Mouse (Mus musculus) Patski (cell line): ENCODE measurements around the gene Ism2. TPM values are rescaled to one million over a fixed set of nuclear protein-coding genes. Genes with fewer than 3 reads are reported as not detected.

Experiments used
- ATAC-seq: fragments of 100-300 bp; one replicate; pipeline ENCODE4 v1.8.0; 2021
- CTCF ChIA-PET: fragments of 350-600 bp; sonication (Branson Sonifier 250); formaldehyde crosslinking; loops from one replicate; lab custom pipeline; 2022; ENCODE audit warnings: inconsistent platforms; lab: Charles Lee
- POLR2A ChIA-PET: fragments of 350-600 bp; sonication (Branson Sonifier 250); formaldehyde crosslinking; loops from one replicate; lab custom pipeline; 2022; ENCODE audit warnings: antibody characterized with exemption, inconsistent platforms; lab: Charles Lee
- DNase-seq: peaks from one replicate; pipeline ENCODE4 v3.0.0-alpha.2; 2011; ENCODE audit warnings: low read depth, low spot score
- H3K27me3 ChIP-seq: fragments of 371-371 bp; one replicate; pipeline ENCODE4 v1.5.1; 2021
- CTCF ChIP-seq: fragments of 100-300 bp; IDR thresholded peaks from one replicate; pipeline ENCODE4 v1.5.1; 2021
- in situ Hi-C: fragments of 300-500 bp; cut with MboI; formaldehyde crosslinking; loops from 3 replicates; pipeline ENCODE4 v1.11.1; 2018; ENCODE audit warnings: low pct_unique_long_range_greater_than_20kb, mixed read lengths
- polyA plus RNA-seq: library from polyadenylated mRNA; unstranded; gene quantifications from one replicate; pipeline ENCODE4 v1.2.3, GENCODE M21; 2021

Ism2 gene
- polyA plus RNA-seq, 1 experiment from 2014 or later: 0.27 TPM

- in situ Hi-C loops: no loop called here
- ChIA-PET CTCF (no interaction called here), POLR2A (no interaction called here)
- ATAC-seq (no peak), DNase-seq (no peak)
- H3K27me3 ChIP-seq: no peaks in the 10 kb centered on the region
- no peak for TF ChIP-seq CTCF
These were observed 69.1 kb downstream of the Ism2 start for GRCm38 (mm10) chr12:87230379-87230895.

DNA sequence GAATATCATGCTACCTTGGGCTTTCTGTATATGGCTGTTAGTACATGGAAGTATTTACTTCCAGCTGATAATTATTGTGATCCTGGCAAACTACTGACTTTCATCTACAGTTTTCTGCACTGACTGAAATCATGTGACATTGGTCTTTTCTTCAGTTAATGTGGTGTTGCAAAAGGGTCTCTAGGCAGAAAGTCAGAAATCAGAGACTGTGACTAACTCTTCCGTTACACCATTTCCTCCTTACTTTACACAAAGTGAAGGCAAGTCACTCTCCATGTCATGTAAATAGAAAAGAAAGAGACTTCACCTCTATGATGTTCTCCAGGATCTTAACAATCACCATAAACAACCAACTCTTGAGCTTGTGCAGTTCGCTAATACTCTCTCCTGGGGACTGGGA lies 69.9 kb downstream of the Ism2 start:
- ChIA-PET POLR2A (no interaction called here), CTCF (no interaction called here)
- DNase-seq (no peak), ATAC-seq (no peak)
- no peaks in the 10 kb centered on the region for H3K27me3 ChIP-seq
- no peak for TF ChIP-seq CTCF
- in situ Hi-C loops: no loop called here

Other genes starting within 250 kb of the Ism2 start
- 0.49 TPM for gene Ngb, start 197.2 kb downstream of the Ism2 start, polyA plus RNA-seq
- 36.7 TPM for gene Gstz1, start 152.5 kb downstream of the Ism2 start, polyA plus RNA-seq
- gene Pomt2, start 151.7 kb downstream of the Ism2 start, polyA plus RNA-seq: 14.5 TPM
- gene Samd15, start 100.0 kb downstream of the Ism2 start, polyA plus RNA-seq: 1.2 TPM
- gene Tmed8, start 99.3 kb downstream of the Ism2 start, polyA plus RNA-seq: 13.8 TPM
- 0.24 TPM for gene Noxred1, start 61.0 kb downstream of the Ism2 start, polyA plus RNA-seq
- 63.6 TPM for gene Vipas39, start 33.4 kb downstream of the Ism2 start, polyA plus RNA-seq
- gene Ahsa1, start 33.2 kb downstream of the Ism2 start, polyA plus RNA-seq: 157 TPM
- gene Sptlc2, start 88.7 kb upstream of the Ism2 start, polyA plus RNA-seq: 164 TPM
- 138 TPM for gene Slirp, start 144.2 kb upstream of the Ism2 start, polyA plus RNA-seq
- gene Alkbh1, start 144.3 kb upstream of the Ism2 start, polyA plus RNA-seq: 15.5 TPM
- gene Snw1, start 172.6 kb upstream of the Ism2 start, polyA plus RNA-seq: 99.2 TPM
- gene Gm5788, start 195.0 kb upstream of the Ism2 start, polyA plus RNA-seq: not detected
- gene Gm8300, start 214.6 kb upstream of the Ism2 start, polyA plus RNA-seq: 0.27 TPM